Mouse (Mus musculus) forebrain, embryonic 16.5 days (tissue): Measurements from ENCODE around the gene Scn9a. TPM values are rescaled to one million over a fixed set of nuclear protein-coding genes. Genes with fewer than 3 reads are reported as not detected.

Source experiments
- ATAC-seq: fragments of 200-750 bp; cut with Nextera tagmentation; 2 replicates; pipeline ENCODE4 v1.8.0; 2017; ENCODE audit warnings: mild to moderate bottlenecking, moderate library complexity
- H3K27ac ChIP-seq: fragments of 300-500 bp; sonication (generic); 2 replicates; pipeline ENCODE4 v1.5.1; 2014; ENCODE audit warnings: low read length, control low read depth
- H3K27me3 ChIP-seq: fragments of 300-500 bp; sonication (generic); replicated peaks from 2 replicates; pipeline ENCODE4 v1.6.1; 2014; ENCODE audit warnings: low read length; ENCODE audit not compliant: control insufficient read depth, insufficient read depth
- H3K36me3 ChIP-seq: fragments of 300-500 bp; sonication (generic); 2 replicates; pipeline ENCODE4 v1.6.1; 2014; ENCODE audit not compliant: control insufficient read depth, insufficient read depth
- H3K4me1 ChIP-seq: fragments of 300-500 bp; sonication (generic); replicated peaks from 2 replicates; pipeline ENCODE4 v1.6.1; 2014; ENCODE audit warnings: low read length; ENCODE audit not compliant: control insufficient read depth, insufficient read depth
- H3K4me2 ChIP-seq: fragments of 300-500 bp; sonication (generic); 2 replicates; pipeline ENCODE4 v1.6.1; 2014; ENCODE audit warnings: mild to moderate bottlenecking, low read length, control low read depth
- H3K4me3 ChIP-seq: fragments of 300-500 bp; sonication (generic); replicated peaks from 2 replicates; pipeline ENCODE4 v1.5.1; 2014; ENCODE audit warnings: mild to moderate bottlenecking, low read length, control low read depth
- H3K9ac ChIP-seq: fragments of 300-500 bp; sonication (generic); replicated peaks from 2 replicates; pipeline ENCODE4 v1.6.1; 2014; ENCODE audit warnings: low read depth, low read length, control low read depth
- H3K9me3 ChIP-seq: fragments of 300-500 bp; sonication (generic); 2 replicates; pipeline ENCODE4 v1.6.1; 2016; ENCODE audit warnings: low read length; ENCODE audit not compliant: control insufficient read depth
- WGBS: fragments of 180-500 bp; shearing (Covaris S2); extraction: QIAGEN DNeasy Blood & Tissue Kit; methylation state at CpG from one replicate; pipeline ENCODE4 v1.1.7; 2014; 5-methylcytosine and 5-hydroxymethylcytosine counted together
- polyA plus RNA-seq: library from polyadenylated mRNA; unstranded; fragments of >200 nt; fragmentation: Nextera tagmentation; extraction: Ambion mirVana; gene quantifications from 2 replicates; pipeline ENCODE4 v1.2.1, GENCODE M21; 2015

The Scn9a gene
- 4.1 and 7.1 TPM in 2 replicates for polyA plus RNA-seq

DNA sequence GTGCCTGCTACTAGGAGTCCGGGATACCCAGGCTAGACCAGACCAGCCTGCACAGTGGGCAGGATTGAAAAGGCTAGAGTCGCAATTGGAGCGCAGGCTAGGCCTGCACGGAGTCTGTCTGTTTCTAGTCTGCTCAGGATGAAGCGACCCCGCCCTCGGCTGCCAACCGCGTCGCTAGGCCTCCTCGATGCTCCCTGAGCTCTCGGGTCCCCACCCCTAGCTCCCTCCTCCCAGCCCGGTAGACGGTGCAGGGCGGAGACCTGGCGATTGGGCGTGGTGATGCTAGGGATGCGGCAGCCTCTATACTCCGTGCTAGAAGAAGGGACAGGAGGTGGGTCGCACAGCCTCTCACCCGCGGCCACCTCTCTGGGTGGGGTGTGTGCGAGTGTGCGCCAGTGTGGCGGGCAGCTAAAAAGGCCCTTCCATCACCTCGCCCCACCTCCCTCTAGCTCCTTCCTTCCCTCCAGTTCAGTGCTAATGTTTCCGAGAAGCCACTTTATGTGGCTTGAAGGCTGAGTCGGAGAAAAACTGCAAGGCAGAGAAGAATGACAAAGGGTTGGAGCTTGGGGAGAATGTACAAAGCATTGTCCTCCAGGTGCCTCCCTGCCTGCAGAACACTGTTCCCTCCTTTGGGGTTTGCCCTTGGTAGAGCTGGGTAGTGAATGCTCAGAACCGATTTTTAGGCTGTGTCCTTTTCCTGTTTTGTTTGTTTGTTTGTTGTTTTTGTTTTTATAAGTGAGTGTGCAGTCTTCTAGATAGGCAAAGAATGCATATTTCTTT is at the start of gene Scn9a:
Scn9a (minus strand) TSS at position 383 of the 780 bp plus-strand sequence.
- 2% methylated on average over 29 of the region's 29 CpGs for WGBS
- no peaks in the 10 kb centered on the region for H3K27me3 ChIP-seq
- peak within 1 kb of the TSS; percentile 71 for H3K9ac ChIP-seq
- H3K9me3 ChIP-seq: no peaks in the 10 kb centered on the region
- peak; percentile 90 for ATAC-seq
- H3K4me2 ChIP-seq: peak within 1 kb of the TSS; percentile 73
- H3K36me3 ChIP-seq: no peaks in the 10 kb centered on the region
- no peaks in the 10 kb centered on the region; the same call in 1 of the 2 replicates for H3K4me1 ChIP-seq
- H3K4me3 ChIP-seq: peak within 1 kb of the TSS; percentile 54
- H3K27ac ChIP-seq: 0 out of 2 replicates have a peak within 1 kb of the TSS, but pooled peaks have one; percentile 5

DNA sequence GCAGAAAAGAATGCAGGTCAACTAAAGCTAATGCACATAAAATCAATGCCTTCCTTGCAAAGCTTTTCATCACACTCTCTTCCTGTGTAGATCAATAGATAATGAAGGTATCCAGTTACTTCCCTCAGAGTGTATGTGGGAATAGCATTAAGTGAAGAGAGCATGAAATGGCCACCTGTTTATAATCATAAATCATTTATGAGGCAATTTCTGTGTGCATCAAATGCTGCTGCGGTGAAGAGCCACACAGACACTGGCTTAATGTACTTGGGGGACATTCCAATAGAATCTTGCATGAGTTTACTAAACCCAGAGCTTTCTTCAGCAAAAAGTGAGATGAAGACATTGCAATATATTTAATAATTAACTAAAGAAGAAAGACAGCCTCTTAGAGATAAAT is 27.2 kb upstream of the Scn9a start:
- no peaks in the 10 kb centered on the region for H3K27me3 ChIP-seq
- no peak overlapping the region for H3K4me3 ChIP-seq
- H3K36me3 ChIP-seq: no peaks in the 10 kb centered on the region
- ATAC-seq: no peak
- no peak overlapping the region for H3K4me2 ChIP-seq
- no peaks in the 10 kb centered on the region for H3K4me1 ChIP-seq
- H3K9ac ChIP-seq: no peak overlapping the region
- no peak overlapping the region for H3K27ac ChIP-seq
- no peaks in the 10 kb centered on the region for H3K9me3 ChIP-seq
- 68% methylated on average over 1 of the region's 1 CpGs for WGBS

DNA sequence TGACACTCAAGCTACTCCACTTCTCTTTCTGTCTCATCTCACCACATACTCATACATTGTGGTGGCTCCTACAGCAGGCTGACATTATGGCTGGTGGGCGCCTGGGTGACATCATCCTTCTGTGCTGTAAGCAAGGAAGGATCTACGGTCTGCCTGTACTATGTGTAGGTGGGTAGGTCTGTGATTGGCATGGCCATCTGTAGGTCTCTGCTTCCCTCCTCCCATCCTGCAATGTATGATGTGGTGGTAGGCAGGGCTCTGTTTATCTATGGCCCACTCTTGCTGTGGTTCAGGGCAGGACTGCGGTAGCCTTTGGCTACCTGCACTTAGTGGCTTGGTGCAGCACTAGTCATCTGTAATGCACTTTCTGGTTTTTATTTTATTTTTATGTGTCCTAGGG is 21.7 kb upstream of the Scn9a start:
- ATAC-seq: no peak
- Histone ChIP-seq H3K27ac (no peak overlapping the region), H3K36me3 (no peaks in the 10 kb centered on the region), H3K9me3 (no peaks in the 10 kb centered on the region), H3K4me3 (no peak overlapping the region), H3K4me1 (no peaks in the 10 kb centered on the region), H3K27me3 (no peaks in the 10 kb centered on the region), H3K9ac (no peak overlapping the region), H3K4me2 (no peak overlapping the region)
- WGBS: 95% methylated on average over 3 of the region's 3 CpGs

- Histone ChIP-seq H3K4me3 (no peak overlapping the region), H3K4me1 (no peaks in the 10 kb centered on the region), H3K36me3 (no peaks in the 10 kb centered on the region), H3K27ac (no peak overlapping the region), H3K9ac (no peak overlapping the region), H3K27me3 (no peaks in the 10 kb centered on the region), H3K4me2 (no peak overlapping the region), H3K9me3 (no peaks in the 10 kb centered on the region)
- no peak for ATAC-seq
- WGBS: 48% methylated on average over 2 of the region's 2 CpGs
Measured at GRCm38 (mm10) chr2:66655431-66655830, 20.7 kb upstream of the Scn9a start.

DNA sequence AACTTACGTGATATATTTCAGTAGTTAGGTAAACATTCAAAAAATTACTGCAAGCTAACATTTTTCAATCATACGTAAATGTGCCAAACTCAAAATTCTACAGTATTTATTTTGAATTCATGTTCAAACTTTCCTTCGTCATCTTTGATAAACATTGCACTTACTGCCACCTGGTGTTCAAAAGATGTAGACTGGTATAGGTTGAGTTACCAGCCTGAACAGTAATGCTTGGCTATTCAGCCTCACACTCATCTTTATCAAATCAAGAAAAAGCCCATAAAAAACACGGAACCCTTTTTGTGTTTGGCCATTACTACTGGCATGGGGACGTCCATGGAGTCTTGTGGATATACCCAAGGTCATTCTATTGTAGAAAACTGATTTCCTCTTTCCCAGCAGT is 9.6 kb upstream of the Scn9a start:
- Histone ChIP-seq H3K27me3 (no peaks in the 10 kb centered on the region), H3K4me2 (no peak overlapping the region), H3K9ac (no peak overlapping the region), H3K4me1 (no peaks in the 10 kb centered on the region), H3K9me3 (no peaks in the 10 kb centered on the region), H3K36me3 (no peaks in the 10 kb centered on the region), H3K27ac (no peak overlapping the region), H3K4me3 (no peak overlapping the region)
- ATAC-seq: peak; percentile 38; the same call in 1 of the 2 replicates
- WGBS: 24% methylated on average over 5 of the region's 5 CpGs

DNA sequence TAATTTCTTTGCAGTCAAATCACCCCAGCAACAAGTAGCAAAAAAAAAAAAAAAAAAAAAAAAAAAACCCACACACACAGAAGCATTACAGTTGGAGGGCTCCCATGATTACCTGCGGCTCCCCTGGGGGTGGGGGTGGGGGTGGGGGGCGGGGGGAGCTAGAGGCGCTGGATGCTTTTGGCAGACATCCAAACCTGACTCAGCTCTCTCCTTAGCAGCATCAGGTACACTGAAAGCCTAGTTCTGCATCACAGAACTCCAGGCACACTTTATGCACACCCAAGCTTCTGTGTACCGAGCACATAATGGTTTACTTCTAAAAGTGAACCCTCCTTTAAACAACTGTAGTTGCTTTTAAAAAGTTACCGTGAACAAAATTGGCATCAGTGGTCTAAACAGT is 2.0 kb downstream of the Scn9a start:
- ATAC-seq: 0 out of 2 replicates have a peak, but pooled peaks have one; percentile 27

GRCm38 (mm10) chr2:66611091-66611490 is 23.7 kb downstream of the Scn9a start:
- no peaks in the 10 kb centered on the region for H3K4me1 ChIP-seq
- H3K27me3 ChIP-seq: no peaks in the 10 kb centered on the region
- no peak for ATAC-seq
- no peaks in the 10 kb centered on the region for H3K9me3 ChIP-seq
- H3K9ac ChIP-seq: no peak overlapping the region
- no peaks in the 10 kb centered on the region for H3K36me3 ChIP-seq
- no peak overlapping the region for H3K4me2 ChIP-seq
- WGBS: 86% methylated on average over 7 of the region's 7 CpGs
- no peak overlapping the region for H3K27ac ChIP-seq
- H3K4me3 ChIP-seq: no peak overlapping the region

More for the DNA sequence above, 2.0 kb downstream of the Scn9a start:
- Histone ChIP-seq H3K9ac (no peak overlapping the region), H3K4me3 (no peak overlapping the region), H3K36me3 (no peaks in the 10 kb centered on the region), H3K27ac (no peak overlapping the region), H3K27me3 (no peaks in the 10 kb centered on the region), H3K4me1 (no peaks in the 10 kb centered on the region; the same call in 1 of the 2 replicates), H3K4me2 (peak overlapping the region; percentile 1; the same call in 1 of the 2 replicates), H3K9me3 (no peaks in the 10 kb centered on the region)
- 9% methylated on average over 5 of the region's 5 CpGs for WGBS

DNA sequence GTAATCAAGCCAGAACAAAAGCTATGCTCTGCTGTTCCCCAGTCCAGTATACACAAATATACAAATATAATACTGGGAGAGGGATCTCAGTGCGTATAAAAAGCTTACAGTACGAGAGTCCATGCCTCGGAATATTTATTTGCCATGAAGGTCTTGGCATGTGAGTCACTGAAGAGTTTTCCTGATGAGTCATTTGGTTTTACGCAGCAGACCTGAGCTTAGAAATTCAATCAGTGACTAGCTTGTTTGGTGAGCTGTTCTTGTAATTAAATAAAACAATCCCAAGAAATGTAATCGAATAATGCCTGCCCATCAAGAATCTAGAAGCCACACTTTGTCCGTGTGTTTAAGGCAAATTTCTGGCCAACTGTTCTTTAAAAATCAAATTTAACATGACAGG is 37.4 kb downstream of the Scn9a start:
- Histone ChIP-seq H3K4me2 (no peak overlapping the region), H3K9ac (no peak overlapping the region), H3K9me3 (no peaks in the 10 kb centered on the region), H3K4me3 (no peak overlapping the region), H3K36me3 (no peaks in the 10 kb centered on the region), H3K27me3 (no peaks in the 10 kb centered on the region), H3K27ac (no peak overlapping the region), H3K4me1 (no peaks in the 10 kb centered on the region)
- WGBS: 82% methylated on average over 6 of the region's 6 CpGs
- no peak for ATAC-seq

DNA sequence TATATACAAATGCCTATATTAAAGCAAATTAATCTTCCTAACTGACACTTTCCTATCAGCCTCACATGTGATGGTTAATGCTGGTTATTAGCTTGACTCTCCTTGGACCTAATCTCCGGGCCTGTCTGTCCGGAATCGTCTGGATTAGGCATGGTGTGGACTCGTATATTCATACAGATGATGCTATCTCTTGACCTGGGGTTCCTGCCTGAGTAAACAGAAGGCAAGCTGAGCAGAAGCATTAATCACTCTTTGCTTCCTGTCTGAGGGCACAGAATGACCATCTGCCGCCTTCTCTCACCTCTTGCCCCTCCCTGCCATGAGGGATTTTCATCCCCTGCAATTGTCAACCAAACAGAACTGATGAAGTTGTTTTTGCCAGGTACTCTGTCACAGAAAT is 38.6 kb downstream of the Scn9a start:
- 87% methylated on average over 5 of the region's 5 CpGs for WGBS
- ATAC-seq: no peak

More for the DNA sequence above, 38.6 kb downstream of the Scn9a start:
- no peaks in the 10 kb centered on the region for H3K9me3 ChIP-seq
- no peak overlapping the region for H3K9ac ChIP-seq
- no peaks in the 10 kb centered on the region for H3K4me1 ChIP-seq
- H3K36me3 ChIP-seq: no peaks in the 10 kb centered on the region
- no peak overlapping the region for H3K4me2 ChIP-seq
- H3K4me3 ChIP-seq: no peak overlapping the region
- H3K27me3 ChIP-seq: no peaks in the 10 kb centered on the region
- H3K27ac ChIP-seq: no peak overlapping the region
